Mouse (Mus musculus) CH12.LX (cell line): ENCODE measurements around the gene Man2b2.

ENCODE experiments used
- CHD1 ChIP-seq: IDR thresholded peaks from 2 replicates; pipeline ENCODE4 v1.6.1; 2012; ENCODE audit warnings: low read depth, low read length, improper control_type of control experiment, inconsistent platforms
- HCFC1 ChIP-seq: IDR thresholded peaks from 2 replicates; pipeline ENCODE4 v1.6.1; 2012; ENCODE audit warnings: low read depth, mild to moderate bottlenecking, inconsistent platforms, low read length, improper control_type of control experiment
- KAT2A ChIP-seq: IDR thresholded peaks from 2 replicates; pipeline ENCODE4 v1.6.1; 2012; ENCODE audit warnings: low read length, improper control_type of control experiment, inconsistent platforms; ENCODE audit not compliant: insufficient replicate concordance

- TF ChIP-seq CHD1 (no peak), KAT2A (no peak), HCFC1 (no peak)
Measured at GRCm38 (mm10) chr5:36819742-36820141, 10.7 kb downstream of the Man2b2 start.
